Mouse (Mus musculus): ENCODE data around the gene Trp53inp2.

DNA sequence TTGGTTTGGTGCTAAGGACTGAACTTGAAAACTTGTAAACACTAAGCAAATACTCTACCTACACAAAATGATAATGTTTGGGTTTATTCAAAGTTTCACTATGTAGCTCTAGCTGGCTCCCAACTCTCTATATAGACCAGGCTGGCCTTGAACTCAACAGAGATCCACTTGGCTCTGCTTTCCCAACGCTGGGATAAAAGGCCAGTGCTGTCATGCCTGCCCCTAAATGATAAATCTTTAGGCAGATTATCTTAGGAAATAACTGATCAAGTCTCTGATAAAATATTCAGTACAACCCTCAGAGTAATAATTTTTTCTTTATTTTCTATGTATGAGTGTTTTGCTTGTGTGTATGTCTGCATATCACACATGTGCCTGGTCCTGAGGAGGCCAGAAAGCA lies 34.2 kb upstream of the Trp53inp2 start:
- no peak for TF ChIP-seq CTCF (IDR thresholded peaks at IDR 0.05; ENCODE audit: borderline replicate concordance, insufficient read depth, low read depth, low read length)
- TF ChIP-seq POLR2A (IDR thresholded peaks at IDR 0.05; ENCODE audit: borderline replicate concordance, insufficient read depth, low read length) = no peak

Data from cerebellum, adult 2 months (tissue).